Mouse (Mus musculus) lung, postnatal 25 days (tissue): ENCODE measurements around the gene Wfdc13.
A peak's percentile ranks its signal among the peaks of the same experiment; 100 is the strongest.
"Not testable (repeated sequence)": the region's sequence is repeated elsewhere in the genome, so short reads cannot be mapped to it uniquely, and the experiment has no call there.

ENCODE experiments used
- DNase-seq: peaks from one replicate; pipeline ENCODE4 v3.0.0; 2022; ENCODE audit warnings: low spot score

Wfdc13 gene

DNA sequence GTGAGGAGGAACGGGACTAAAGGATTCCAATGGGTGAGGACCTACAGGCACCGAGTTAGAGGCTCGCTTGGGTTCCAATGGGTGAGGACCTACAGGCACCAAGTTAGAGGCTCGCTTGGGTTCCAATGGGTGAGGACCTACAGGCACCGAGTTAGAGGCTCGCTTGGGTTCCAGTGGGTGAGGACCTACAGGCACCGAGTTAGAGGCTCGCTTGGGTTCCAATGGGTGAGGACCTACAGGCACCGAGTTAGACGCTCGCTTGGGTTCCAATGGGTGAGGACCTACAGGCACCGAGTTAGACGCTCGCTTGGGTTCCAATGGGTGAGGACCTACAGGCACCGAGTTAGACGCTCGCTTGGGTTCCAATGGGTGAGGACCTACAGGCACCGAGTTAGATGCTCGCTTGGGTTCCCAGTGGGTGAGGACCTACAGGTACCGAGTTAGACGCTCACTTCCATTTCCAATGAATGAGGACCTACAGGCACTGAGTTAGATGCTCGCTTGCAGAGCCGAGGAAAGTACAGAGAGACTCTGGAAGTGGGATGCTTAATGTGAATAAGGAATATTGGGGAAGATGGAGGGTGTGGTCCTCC, 31.4 kb downstream of the Wfdc13 start:
- DNase-seq = not testable (repeated sequence)

DNA sequence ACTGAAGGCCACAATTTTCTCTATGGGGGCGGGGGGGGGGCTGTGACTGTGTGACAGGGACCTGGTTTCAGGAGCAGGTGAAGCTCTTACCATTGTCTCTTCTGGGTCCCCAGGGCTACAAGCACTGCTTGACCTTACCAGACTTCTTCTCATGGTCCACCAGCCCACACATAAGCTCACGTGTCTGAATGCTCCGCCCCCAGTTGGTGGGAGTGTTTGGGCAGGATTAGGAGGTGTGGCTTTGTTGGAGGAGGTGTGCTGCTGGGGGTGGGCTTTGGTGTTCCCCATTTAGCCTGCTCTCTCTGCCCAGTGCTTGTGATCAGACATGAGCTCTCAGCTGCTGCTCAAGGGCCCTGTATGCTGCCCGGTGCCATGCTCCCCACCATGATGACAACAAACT, 38.4 kb downstream of the Wfdc13 start:
- no peak for DNase-seq

GRCm38 (mm10) chr2:164725895-164726619, 41.1 kb downstream of the Wfdc13 start:
- peak; percentile 67 for DNase-seq

GRCm38 (mm10) chr2:164731719-164732118, 46.8 kb downstream of the Wfdc13 start:
- DNase-seq = no peak

DNA sequence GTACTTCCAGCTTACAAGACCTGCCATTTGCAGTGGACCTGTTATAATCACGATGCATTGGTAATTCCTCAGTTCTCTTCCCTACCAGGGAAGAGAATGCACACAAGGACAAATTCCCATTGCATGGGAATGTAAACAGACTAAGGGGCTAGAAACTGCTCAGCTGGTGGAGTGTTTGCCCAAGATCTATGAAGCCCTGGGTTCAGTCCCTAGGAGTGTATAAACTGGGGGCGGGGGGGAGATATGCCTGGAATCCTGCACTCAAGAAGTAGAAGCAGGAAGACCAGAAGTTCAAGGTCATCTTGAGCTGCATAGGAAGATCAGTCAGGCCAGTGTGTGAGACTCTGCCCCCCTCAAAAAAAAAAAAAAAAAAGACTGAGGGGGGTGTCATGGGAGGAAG, 48.4 kb downstream of the Wfdc13 start:
- DNase-seq = no peak

DNA sequence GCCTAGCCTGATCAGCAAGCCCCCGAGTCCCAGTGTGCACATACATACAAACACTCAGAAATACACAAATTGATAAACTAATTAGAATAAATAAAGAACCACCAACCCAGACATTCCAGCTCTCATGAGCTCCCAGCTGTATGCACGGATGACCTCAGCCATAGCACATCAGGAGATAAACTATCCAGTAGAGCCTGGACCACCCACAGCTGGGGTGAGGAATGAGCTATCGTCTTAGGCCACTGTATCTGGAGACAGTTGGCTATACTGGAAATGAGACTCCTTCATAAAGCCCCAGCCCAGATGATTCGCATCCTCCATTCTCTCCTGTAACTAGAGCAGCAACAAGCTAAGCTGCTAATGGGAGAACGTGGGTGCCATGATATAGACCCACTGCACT, 49.9 kb downstream of the Wfdc13 start:
- DNase-seq = no peak

GRCm38 (mm10) chr2:164735446-164735845, 50.5 kb downstream of the Wfdc13 start:
- no peak for DNase-seq
